Mouse (Mus musculus) embryo, embryonic 10.5 days (tissue): ENCODE data around the gene Slc43a2.
"Not testable (repeated sequence)": the region's sequence is repeated elsewhere in the genome, so short reads cannot be mapped to it uniquely, and the experiment has no call there.

Source experiments
- DNase-seq: peaks from one replicate; pipeline ENCODE4 v3.0.0-alpha.2; 2015; ENCODE audit warnings: low spot score

Gene Slc43a2

DNA sequence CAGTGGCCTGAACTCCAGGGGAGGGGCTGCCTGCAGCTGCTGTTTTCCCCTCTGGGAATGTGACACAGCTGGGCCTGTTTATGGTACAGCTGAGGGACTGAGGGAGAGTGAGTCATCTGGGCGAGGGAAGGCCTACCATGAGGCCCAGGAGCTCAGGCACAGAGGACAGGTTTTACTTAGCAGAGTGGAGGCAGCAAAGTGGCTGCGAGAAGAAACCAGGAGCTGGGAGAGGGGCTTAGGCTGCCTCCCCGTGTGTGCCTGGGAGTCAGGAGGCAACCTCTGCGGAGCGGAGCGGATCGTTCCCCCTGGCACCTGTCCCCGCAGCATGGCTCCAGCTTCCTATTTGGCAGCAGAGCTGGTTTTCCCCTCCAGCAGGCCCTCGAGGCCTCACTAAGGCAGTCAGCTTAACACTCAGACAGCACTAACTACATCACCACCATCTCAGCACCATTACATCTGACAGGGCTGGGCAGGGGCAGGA lies 20.5 kb downstream of the Slc43a2 start:
- DNase-seq: no peak

DNA sequence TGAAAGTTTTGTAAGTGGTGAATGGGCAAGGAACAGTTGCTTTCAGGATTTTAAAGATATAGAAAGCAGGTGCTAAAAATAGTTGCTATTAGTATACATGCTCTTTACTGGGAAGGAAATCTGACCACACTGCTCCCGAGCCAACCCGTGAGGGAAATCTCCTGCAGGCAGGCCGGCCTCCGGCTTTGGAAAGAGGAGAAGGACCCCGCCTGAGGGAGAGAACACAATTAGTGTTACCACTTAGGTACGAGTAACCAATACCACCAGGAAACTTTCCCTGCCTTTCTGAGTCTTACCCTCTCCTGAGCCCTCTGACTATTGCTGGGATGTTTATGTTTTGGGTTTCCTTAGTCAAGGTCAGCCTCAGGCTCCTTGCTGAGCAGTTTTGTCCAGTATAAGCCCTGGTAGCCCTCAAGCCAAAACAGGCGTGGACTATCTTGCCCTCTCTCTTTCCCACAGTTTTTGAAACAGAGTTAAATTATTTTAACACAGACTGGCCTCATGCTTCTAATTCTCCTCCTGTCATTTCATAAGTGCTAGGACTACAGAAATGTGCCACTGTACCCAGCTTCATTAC lies 21.5 kb downstream of the Slc43a2 start:
- DNase-seq: no peak

- not testable (repeated sequence) for DNase-seq
These were observed 24.5 kb downstream of the Slc43a2 start for GRCm38 (mm10) chr11:75556006-75556405.

GRCm38 (mm10) chr11:75557142-75557541 lies 25.6 kb downstream of the Slc43a2 start:
- DNase-seq: no peak

DNA sequence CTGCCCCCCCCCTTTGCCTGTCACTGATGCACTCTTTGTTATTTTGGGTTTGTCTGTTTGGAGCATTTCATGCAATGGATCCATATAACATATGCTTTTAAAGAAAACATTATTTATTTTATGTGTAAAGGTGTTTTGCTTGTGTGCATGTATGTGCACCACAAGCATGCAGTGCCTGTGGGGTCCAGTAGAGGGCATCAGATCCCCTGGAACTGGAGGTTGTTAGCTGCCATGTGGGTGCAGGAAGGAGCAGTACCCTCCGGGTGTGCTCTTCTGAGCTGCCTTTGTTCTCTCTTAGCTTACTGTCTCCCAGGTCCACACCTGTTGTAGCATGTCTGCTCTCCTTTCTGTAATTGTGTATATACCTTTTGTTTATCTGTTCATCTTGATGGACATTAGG lies 26.6 kb downstream of the Slc43a2 start:
- DNase-seq: no peak

- DNase-seq: no peak
These were observed 28.5 kb downstream of the Slc43a2 start for GRCm38 (mm10) chr11:75559870-75560504.

GRCm38 (mm10) chr11:75560530-75561409 lies 29.3 kb downstream of the Slc43a2 start:
- DNase-seq: no peak

DNA sequence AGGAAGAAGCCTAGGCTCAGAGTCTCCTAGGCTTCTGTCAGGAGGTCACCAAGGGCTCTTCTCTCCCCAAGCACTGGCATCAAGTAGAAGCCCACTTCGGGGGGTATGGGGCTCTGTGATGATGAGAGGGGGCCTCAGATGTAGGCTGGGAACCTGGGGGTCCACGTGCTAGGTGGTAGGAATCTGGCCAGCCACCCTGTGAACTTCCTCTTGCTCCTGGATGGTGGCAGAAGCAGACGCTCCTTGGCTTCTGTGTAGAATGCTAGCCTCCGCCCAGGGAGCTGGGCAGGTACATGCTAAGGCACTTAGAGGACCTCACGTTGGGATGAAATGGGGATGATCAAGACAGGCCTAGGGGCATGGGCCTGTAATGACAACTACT lies 29.9 kb downstream of the Slc43a2 start:
- no peak for DNase-seq

DNA sequence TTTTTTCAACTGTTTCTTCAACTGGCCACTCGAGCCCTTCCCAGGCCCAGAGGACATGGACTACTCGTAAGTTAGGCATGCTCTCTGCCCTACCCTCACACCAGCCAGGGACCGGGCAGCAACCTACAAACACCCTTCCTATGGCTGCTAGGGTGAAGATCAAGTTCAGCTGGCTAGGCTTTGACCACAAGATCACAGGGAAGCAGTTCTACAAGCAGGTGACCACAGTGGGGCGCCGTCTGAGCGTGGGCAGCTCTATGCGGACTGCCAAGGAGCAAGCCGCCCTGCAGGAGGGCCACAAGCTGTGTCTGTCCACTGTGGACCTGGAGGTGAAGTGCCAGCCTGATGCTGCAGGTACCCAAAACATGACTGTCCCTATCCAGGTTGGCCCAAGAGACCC lies 31.3 kb downstream of the Slc43a2 start:
- DNase-seq: no peak

GRCm38 (mm10) chr11:75563851-75564548 lies 32.5 kb downstream of the Slc43a2 start:
- no peak for DNase-seq

DNA sequence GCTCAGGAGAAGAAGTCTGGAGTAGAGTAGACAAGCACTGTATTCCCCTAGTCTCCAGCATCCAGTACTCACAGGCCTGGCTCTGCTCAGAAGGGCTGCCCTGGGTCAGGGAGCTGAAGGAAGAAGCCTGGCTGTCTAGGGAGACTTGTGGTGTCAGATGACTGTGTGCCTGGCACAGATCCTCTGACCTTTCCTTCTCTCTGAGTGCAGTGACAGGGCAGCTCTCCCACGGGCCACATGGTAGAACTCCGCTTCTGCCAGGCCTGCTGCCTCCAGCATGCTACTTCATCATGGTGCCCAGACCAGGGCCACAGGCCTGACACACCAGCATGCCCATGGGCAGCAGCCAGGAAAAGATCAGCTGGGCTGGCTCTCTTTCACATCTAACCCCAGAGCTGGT lies 34.4 kb downstream of the Slc43a2 start:
- DNase-seq: peak; percentile 22

GRCm38 (mm10) chr11:75566276-75567196 lies 35.0 kb downstream of the Slc43a2 start:
- DNase-seq: no peak

GRCm38 (mm10) chr11:75567346-75568114 lies 36.0 kb downstream of the Slc43a2 start:
- no peak for DNase-seq

DNA sequence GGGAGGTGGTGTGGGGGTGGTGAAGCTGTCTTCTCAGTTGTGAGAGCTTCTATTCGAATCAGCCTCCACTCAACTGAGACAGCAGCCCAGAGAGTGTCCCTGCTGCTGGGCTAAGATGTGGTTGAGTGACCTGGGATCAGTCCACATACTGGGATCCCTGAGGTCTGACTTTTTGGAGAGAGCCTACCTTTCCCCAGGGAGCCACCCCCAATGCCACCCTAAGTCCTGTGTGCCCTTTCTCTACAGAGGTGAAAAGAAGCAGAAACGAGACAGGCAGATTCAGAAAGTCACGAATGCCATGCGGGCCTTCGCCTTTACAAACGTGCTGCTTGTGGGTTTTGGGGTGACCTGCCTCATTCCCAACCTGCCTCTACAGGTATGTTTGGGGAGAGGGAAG lies 36.6 kb downstream of the Slc43a2 start:
- no peak for DNase-seq

- no peak for DNase-seq
These were observed 37.5 kb downstream of the Slc43a2 start for GRCm38 (mm10) chr11:75568962-75569361.

- no peak for DNase-seq
These were observed 39.1 kb downstream of the Slc43a2 start for GRCm38 (mm10) chr11:75570375-75571125.

DNA sequence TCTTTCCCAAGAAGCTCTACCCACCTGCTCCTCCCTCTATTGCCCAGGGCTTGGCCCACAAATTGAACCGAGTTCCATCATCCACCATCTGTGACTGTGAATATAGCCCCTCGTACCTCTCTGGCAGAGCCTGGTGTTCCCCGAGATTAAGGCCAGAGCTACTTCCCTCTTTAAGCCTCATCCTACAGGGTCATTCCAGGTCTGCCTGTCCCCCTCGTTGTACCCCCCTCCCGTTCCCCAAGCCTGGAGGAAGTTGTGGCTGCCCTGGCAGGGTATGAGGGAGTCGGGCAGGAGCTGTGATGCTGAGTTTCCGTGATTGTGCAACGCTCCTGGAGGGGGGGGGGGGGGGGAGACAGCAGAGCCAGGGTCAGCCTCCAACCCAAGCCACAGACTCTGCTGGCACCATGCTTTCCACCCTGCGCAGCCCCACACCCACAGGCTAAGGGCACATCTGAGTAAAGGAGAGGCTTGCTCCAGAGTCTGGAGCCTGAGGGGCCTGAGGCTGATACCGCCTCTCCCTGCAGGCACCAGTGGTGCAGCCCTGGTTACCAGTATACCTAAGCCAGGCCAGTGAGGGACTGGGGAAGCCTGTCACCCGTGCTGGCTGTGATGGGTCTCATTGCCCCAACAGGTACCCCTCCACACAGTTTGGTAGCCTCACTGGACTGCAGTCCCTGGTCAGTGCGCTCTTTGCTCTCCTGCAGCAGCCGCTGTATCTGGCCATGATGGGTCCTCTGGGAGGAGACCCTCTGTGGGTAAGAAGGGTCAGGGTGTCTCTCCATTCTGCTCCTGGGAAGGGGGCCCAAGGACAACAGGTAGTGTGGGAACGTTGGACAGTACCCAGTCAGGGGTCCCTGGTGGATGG lies 39.9 kb downstream of the Slc43a2 start:
- DNase-seq: no peak

GRCm38 (mm10) chr11:75572301-75572791 lies 40.9 kb downstream of the Slc43a2 start:
- peak; percentile 28 for DNase-seq
